Comparison of ENCODE assay signal across 8 mouse cellular contexts in the genomic region with DNA sequence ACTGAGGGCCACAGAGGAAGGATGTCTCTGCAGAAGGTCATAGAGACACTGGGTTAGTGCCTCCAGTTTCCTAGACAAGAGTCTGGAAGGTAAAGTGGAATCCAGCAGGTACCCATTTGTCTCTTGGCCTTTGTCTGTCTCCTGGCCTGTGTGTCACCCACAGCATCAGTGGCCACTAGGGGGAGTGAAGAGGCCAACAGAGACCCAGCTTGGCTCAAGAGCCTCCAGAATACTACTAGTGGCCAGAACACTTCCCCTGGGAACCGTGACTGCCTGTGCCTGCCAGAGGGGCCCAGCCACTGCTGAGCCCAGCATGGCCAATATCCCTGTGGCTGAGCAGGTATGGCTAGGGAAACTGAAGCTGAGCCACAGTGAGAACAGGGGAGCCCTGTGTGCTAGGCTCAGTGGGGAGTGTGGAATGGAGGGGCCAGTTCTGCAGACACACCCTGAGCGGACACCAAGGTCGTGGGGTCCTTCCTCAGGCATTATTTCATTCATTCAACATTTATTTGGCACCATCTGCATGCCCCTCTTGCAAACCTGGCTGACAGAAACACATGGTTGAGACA. TPM values are rescaled to one million over a fixed set of nuclear protein-coding genes. Genes with fewer than 3 reads are reported as not detected.
DNase-seq lines count a peak whose midpoint lies in the region; ATAC-seq and TF ChIP-seq lines count a peak whose summit lies in the region.

No protein-coding gene starts in this region.

- ATAC-seq in hindbrain, postnatal 0 days = peak; percentile 66; the same call in 1 of the 2 replicates
- peak; percentile 99 for ATAC-seq in megakaryocyte progenitor cell, adult 5-6 weeks (replicated peaks; ENCODE audit: poor library complexity)

- peak; percentile 77 for DNase-seq in WW6 (ENCODE audit: low read depth, low spot score)
- DNase-seq in cerebellum, postnatal 25 days = peak; percentile 80 to 90
- DNase-seq in gastrocnemius, adult 8-10 months (ENCODE audit: low spot score in 2 of 2) = peak; percentile 72 to 79
- peak; percentile 90 for DNase-seq in hindbrain, postnatal 0 days (ENCODE audit: low spot score)
- peak; percentile 75 for DNase-seq in left cerebral cortex, adult 11 months (ENCODE audit: low spot score)
- DNase-seq in right cerebral cortex, postnatal 10 days (ENCODE audit: low spot score in 2 of 2) = peak; percentile 81
- DNase-seq in yolk sac, embryonic 10.5 days (ENCODE audit: low spot score) = peak; percentile 66

- no peak overlapping the region for H3K27ac ChIP-seq in hindbrain, postnatal 0 days

- 46% methylated on average over 3 of the region's 3 CpGs for WGBS in hindbrain, postnatal 0 days

- H3K27me3 ChIP-seq in hindbrain, postnatal 0 days (ENCODE audit: insufficient read depth, low read length) = no peaks in the 10 kb centered on the region

- peak; percentile 90 for TF ChIP-seq CTCF in hindbrain, postnatal 0 days (IDR thresholded peaks at IDR 0.05; ENCODE audit: low read depth)

- no peaks in the 10 kb centered on the region for H3K4me1 ChIP-seq in hindbrain, postnatal 0 days (ENCODE audit: insufficient read depth, low read length)

- H3K4me3 ChIP-seq in hindbrain, postnatal 0 days (ENCODE audit: low read length) = no peak overlapping the region

- no peak overlapping the region for H3K4me2 ChIP-seq in hindbrain, postnatal 0 days (ENCODE audit: low read depth, low read length)

- no peaks in the 10 kb centered on the region for H3K36me3 ChIP-seq in hindbrain, postnatal 0 days (ENCODE audit: insufficient read depth, low read length)

- no peaks in the 10 kb centered on the region for H3K9me3 ChIP-seq in hindbrain, postnatal 0 days (ENCODE audit: low read length)

- no peak overlapping the region for H3K9ac ChIP-seq in hindbrain, postnatal 0 days (replicated peaks; ENCODE audit: low read length)

RNA-seq across cellular contexts. Expression of a gene that starts 20.2 kb away (rescaled TPM):
- under 1 TPM; 0.19 to 0.48 (median 0.36) TPM for total RNA-seq in gastrocnemius, adult 8-10 months (2022)
- total RNA-seq in hindbrain, postnatal 0 days (2014; rRNA removed) = 24.0 and 32.8 TPM in 2 replicates
- 23.2 and 23.8 TPM in 2 replicates for polyA plus RNA-seq in hindbrain, postnatal 0 days (2015; fragmentation: Nextera tagmentation; extraction: Ambion mirVana)
- total RNA-seq in megakaryocyte progenitor cell, adult 5-6 weeks (2015) = 0.54 TPM in 1 of 2 replicates, not detected in the other
- 0.37 TPM in 1 of 2 replicates, not detected in the other for total RNA-seq in megakaryocyte progenitor cell, adult 5-6 weeks (2017)

RNA-seq across cellular contexts. Expression of a gene that starts 26.7 kb away (rescaled TPM):
- 10 to 100 TPM; 12.7 to 16.9 (median 15.2) TPM for total RNA-seq in gastrocnemius, adult 8-10 months (2022)
- total RNA-seq in hindbrain, postnatal 0 days (2014; rRNA removed) = 41.5 and 49.3 TPM in 2 replicates
- 45.8 and 45.9 TPM in 2 replicates for polyA plus RNA-seq in hindbrain, postnatal 0 days (2015; fragmentation: Nextera tagmentation; extraction: Ambion mirVana)
- total RNA-seq in megakaryocyte progenitor cell, adult 5-6 weeks (2015) = 27.6 and 30.9 TPM in 2 replicates
- 28.9 and 30.0 TPM in 2 replicates for total RNA-seq in megakaryocyte progenitor cell, adult 5-6 weeks (2017)

RNA-seq across cellular contexts. Expression of a gene that starts 26.8 kb away (rescaled TPM):
- 1 to 10 TPM; 4.3 to 7.8 (median 6.9) TPM for total RNA-seq in gastrocnemius, adult 8-10 months (2022)
- total RNA-seq in hindbrain, postnatal 0 days (2014; rRNA removed) = 2.6 and 3.2 TPM in 2 replicates
- polyA plus RNA-seq in hindbrain, postnatal 0 days (2015; fragmentation: Nextera tagmentation; extraction: Ambion mirVana) = 4.3 and 4.4 TPM in 2 replicates
- total RNA-seq in megakaryocyte progenitor cell, adult 5-6 weeks (2015) = 17.2 and 18.2 TPM in 2 replicates
- 13.4 and 13.5 TPM in 2 replicates for total RNA-seq in megakaryocyte progenitor cell, adult 5-6 weeks (2017)

RNA-seq across cellular contexts. Expression of a gene that starts 33.7 kb away (rescaled TPM):
- 10 to 100 TPM; 23.4 to 49.1 (median 31.4) TPM for total RNA-seq in gastrocnemius, adult 8-10 months (2022)
- total RNA-seq in hindbrain, postnatal 0 days (2014; rRNA removed) = 257 and 261 TPM in 2 replicates
- 730 and 732 TPM in 2 replicates for polyA plus RNA-seq in hindbrain, postnatal 0 days (2015; fragmentation: Nextera tagmentation; extraction: Ambion mirVana)
- 16.1 and 18.4 TPM in 2 replicates for total RNA-seq in megakaryocyte progenitor cell, adult 5-6 weeks (2015)
- 35.4 and 60.4 TPM in 2 replicates for total RNA-seq in megakaryocyte progenitor cell, adult 5-6 weeks (2017)

RNA-seq across cellular contexts. Expression of a gene that starts 49.4 kb away (rescaled TPM):
- total RNA-seq in gastrocnemius, adult 8-10 months (2022) = 100 to 1,000 TPM; 576 to 623 (median 605) TPM
- 246 and 291 TPM in 2 replicates for total RNA-seq in hindbrain, postnatal 0 days (2014; rRNA removed)
- polyA plus RNA-seq in hindbrain, postnatal 0 days (2015; fragmentation: Nextera tagmentation; extraction: Ambion mirVana) = 410 and 430 TPM in 2 replicates
- 138 and 162 TPM in 2 replicates for total RNA-seq in megakaryocyte progenitor cell, adult 5-6 weeks (2015)
- 106 and 135 TPM in 2 replicates for total RNA-seq in megakaryocyte progenitor cell, adult 5-6 weeks (2017)

Comparison
In these comparisons a context has a peak if more than half of its experiments do, and no peak if none do; other contexts are left out.
1. RNA of a gene that starts 20.2 kb away (total RNA-seq): 24.0 to 32.8 TPM in hindbrain, postnatal 0 days; 0.19 to 0.48 TPM in gastrocnemius, adult 8-10 months and 0.37 to 0.54 TPM in megakaryocyte progenitor cell, adult 5-6 weeks; every median in the first group is over 10 times any median in the second.
2. Peak in every context shown above with its lines, with median percentiles within 50 percentile points of each other: DNase-seq.